Mouse (Mus musculus): ENCODE measurements around the gene Tmem242. TPM values are rescaled to one million over a fixed set of nuclear protein-coding genes. Genes with fewer than 3 reads are reported as not detected.

The Tmem242 gene
- polyA plus RNA-seq, 2 experiments: 34.2 to 122 TPM

GRCm38 (mm10) chr17:5425204-5425603 is 14.9 kb downstream of the Tmem242 start:
- WGBS: 37% methylated on average over 3 of the region's 3 CpGs

GRCm38 (mm10) chr17:5424156-5424555 is 15.9 kb downstream of the Tmem242 start:
- Histone ChIP-seq H3K36me3 (ENCODE audit: control insufficient read depth, insufficient read depth, low read length) (peaks cover 18% of the 10 kb centered on the region), H3K27me3 (ENCODE audit: control insufficient read depth, insufficient read depth, low read length) (no peaks in the 10 kb centered on the region), H3K4me3 (replicated peaks; ENCODE audit: low read length) (no peak overlapping the region), H3K9ac (ENCODE audit: low read depth, low read length, severe bottlenecking) (no peak overlapping the region), H3K27ac (replicated peaks; ENCODE audit: low read depth, low read length) (no peak overlapping the region), H3K4me2 (replicated peaks; ENCODE audit: low read depth, low read length, severe bottlenecking) (no peak overlapping the region), H3K4me1 (ENCODE audit: control insufficient read depth, insufficient read depth, low read length) (no peaks in the 10 kb centered on the region), H3K9me3 (ENCODE audit: control insufficient read depth, low read length) (no peaks in the 10 kb centered on the region)
- WGBS: 91% methylated on average over 8 of the region's 8 CpGs
- no peak for ATAC-seq (ENCODE audit: low FRiP score, low read depth)
- no peak for DNase-seq (ENCODE audit: low spot score)
- TF ChIP-seq POLR2A (IDR thresholded peaks at IDR 0.05; ENCODE audit: borderline replicate concordance, extremely low read depth, insufficient read depth, insufficient read length): no peak

More at GRCm38 (mm10) chr17:5425204-5425603, 14.9 kb downstream of the Tmem242 start:
- Histone ChIP-seq H3K4me3 (replicated peaks; ENCODE audit: low read length) (no peak overlapping the region), H3K9me3 (ENCODE audit: control insufficient read depth, low read length) (no peaks in the 10 kb centered on the region), H3K27ac (replicated peaks; ENCODE audit: low read depth, low read length) (no peak overlapping the region), H3K4me1 (ENCODE audit: control insufficient read depth, insufficient read depth, low read length) (no peaks in the 10 kb centered on the region), H3K9ac (ENCODE audit: low read depth, low read length, severe bottlenecking) (no peak overlapping the region), H3K27me3 (ENCODE audit: control insufficient read depth, insufficient read depth, low read length) (no peaks in the 10 kb centered on the region), H3K36me3 (ENCODE audit: control insufficient read depth, insufficient read depth, low read length) (peaks cover 18% of the 10 kb centered on the region), H3K4me2 (replicated peaks; ENCODE audit: low read depth, low read length, severe bottlenecking) (no peak overlapping the region)
- TF ChIP-seq POLR2A (IDR thresholded peaks at IDR 0.05; ENCODE audit: borderline replicate concordance, extremely low read depth, insufficient read depth, insufficient read length): no peak
- no peak for ATAC-seq (ENCODE audit: low FRiP score, low read depth)
- DNase-seq (ENCODE audit: low spot score): no peak

DNA sequence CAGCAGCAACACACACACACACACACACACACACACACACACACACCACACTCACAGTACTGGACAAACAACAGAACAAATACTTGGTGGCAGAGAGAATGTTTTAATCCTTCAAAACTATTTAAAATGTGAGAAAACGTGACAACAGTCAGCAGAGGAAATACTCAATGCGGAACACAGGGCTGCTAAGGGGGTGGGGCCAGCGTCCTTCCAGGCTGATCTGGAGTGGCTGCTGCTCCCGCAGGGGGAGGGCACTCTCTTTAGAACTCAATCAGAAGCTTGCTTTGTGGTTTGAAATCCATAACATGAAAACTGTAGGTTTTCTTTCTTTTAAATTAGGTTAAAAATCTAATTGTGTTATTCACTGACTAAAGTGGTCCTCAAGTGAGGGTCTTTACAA is 18.2 kb downstream of the Tmem242 start:
- ATAC-seq (ENCODE audit: low FRiP score, low read depth) (no peak), DNase-seq (ENCODE audit: low spot score) (no peak)
- no peak overlapping the region for H3K4me2 ChIP-seq (replicated peaks; ENCODE audit: low read depth, low read length, severe bottlenecking)
- H3K9me3 ChIP-seq (ENCODE audit: control insufficient read depth, low read length): no peaks in the 10 kb centered on the region
- H3K4me3 ChIP-seq (replicated peaks; ENCODE audit: low read length): no peak overlapping the region
- no peak overlapping the region for H3K9ac ChIP-seq (ENCODE audit: low read depth, low read length, severe bottlenecking)
- no peak for TF ChIP-seq POLR2A (IDR thresholded peaks at IDR 0.05; ENCODE audit: borderline replicate concordance, extremely low read depth, insufficient read depth, insufficient read length)
- no peaks in the 10 kb centered on the region for H3K27me3 ChIP-seq (ENCODE audit: control insufficient read depth, insufficient read depth, low read length)
- WGBS: 48% methylated on average over 4 of the region's 4 CpGs
- no peak overlapping the region for H3K27ac ChIP-seq (replicated peaks; ENCODE audit: low read depth, low read length)
- H3K36me3 ChIP-seq (ENCODE audit: control insufficient read depth, insufficient read depth, low read length): peaks cover 38% of the 10 kb centered on the region
- no peaks in the 10 kb centered on the region for H3K4me1 ChIP-seq (ENCODE audit: control insufficient read depth, insufficient read depth, low read length)

GRCm38 (mm10) chr17:5419771-5420518 is 20.1 kb downstream of the Tmem242 start:
- no peak overlapping the region for H3K9ac ChIP-seq (ENCODE audit: low read depth, low read length, severe bottlenecking)
- no peaks in the 10 kb centered on the region for H3K4me1 ChIP-seq (ENCODE audit: control insufficient read depth, insufficient read depth, low read length)
- H3K4me3 ChIP-seq (replicated peaks; ENCODE audit: low read length): no peak overlapping the region
- no peak overlapping the region for H3K27ac ChIP-seq (replicated peaks; ENCODE audit: low read depth, low read length)
- DNase-seq (ENCODE audit: low spot score) (no peak), ATAC-seq (ENCODE audit: low FRiP score, low read depth) (no peak)
- no peaks in the 10 kb centered on the region for H3K9me3 ChIP-seq (ENCODE audit: control insufficient read depth, low read length)
- 65% methylated on average over 6 of the region's 6 CpGs for WGBS
- H3K4me2 ChIP-seq (replicated peaks; ENCODE audit: low read depth, low read length, severe bottlenecking): no peak overlapping the region
- peaks cover 38% of the 10 kb centered on the region for H3K36me3 ChIP-seq (ENCODE audit: control insufficient read depth, insufficient read depth, low read length)
- no peak for TF ChIP-seq POLR2A (IDR thresholded peaks at IDR 0.05; ENCODE audit: borderline replicate concordance, extremely low read depth, insufficient read depth, insufficient read length)
- H3K27me3 ChIP-seq (ENCODE audit: control insufficient read depth, insufficient read depth, low read length): no peaks in the 10 kb centered on the region

DNA sequence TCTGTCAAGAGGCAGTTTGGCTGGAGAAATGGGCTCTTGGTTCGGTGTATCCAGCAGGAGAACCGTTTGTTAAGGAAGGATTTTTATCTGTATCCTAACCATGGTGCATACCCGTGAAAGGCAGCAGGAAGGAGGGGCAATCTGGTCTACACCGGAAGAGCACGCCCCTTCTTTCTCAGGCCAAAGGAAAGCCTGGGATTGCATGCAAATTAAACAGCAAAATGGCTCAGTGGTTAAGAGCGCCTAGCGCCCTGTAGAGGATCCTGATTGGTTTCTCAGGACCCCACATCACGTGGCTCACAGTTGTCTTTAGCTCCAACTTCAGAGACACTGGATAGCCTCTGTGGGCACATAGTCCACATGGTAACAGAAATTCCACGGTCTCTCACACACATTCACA is 21.0 kb downstream of the Tmem242 start:
- no peaks in the 10 kb centered on the region for H3K4me1 ChIP-seq (ENCODE audit: control insufficient read depth, insufficient read depth, low read length)
- WGBS: 95% methylated on average over 9 of the region's 9 CpGs
- peaks cover 35% of the 10 kb centered on the region for H3K36me3 ChIP-seq (ENCODE audit: control insufficient read depth, insufficient read depth, low read length)

More for the DNA sequence above, 21.0 kb downstream of the Tmem242 start:
- DNase-seq (ENCODE audit: low spot score): no peak
- TF ChIP-seq POLR2A (IDR thresholded peaks at IDR 0.05; ENCODE audit: borderline replicate concordance, extremely low read depth, insufficient read depth, insufficient read length): no peak
- no peaks in the 10 kb centered on the region for H3K9me3 ChIP-seq (ENCODE audit: control insufficient read depth, low read length)
- no peak overlapping the region for H3K4me3 ChIP-seq (replicated peaks; ENCODE audit: low read length)
- H3K4me2 ChIP-seq (replicated peaks; ENCODE audit: low read depth, low read length, severe bottlenecking): no peak overlapping the region
- H3K27me3 ChIP-seq (ENCODE audit: control insufficient read depth, insufficient read depth, low read length): no peaks in the 10 kb centered on the region
- no peak overlapping the region for H3K27ac ChIP-seq (replicated peaks; ENCODE audit: low read depth, low read length)
- no peak overlapping the region for H3K9ac ChIP-seq (ENCODE audit: low read depth, low read length, severe bottlenecking)
- ATAC-seq (ENCODE audit: low FRiP score, low read depth): no peak

All from limb, embryonic 14.5 days (tissue).